ENCODE assay signal across 8 mouse cellular contexts in the genomic region with DNA sequence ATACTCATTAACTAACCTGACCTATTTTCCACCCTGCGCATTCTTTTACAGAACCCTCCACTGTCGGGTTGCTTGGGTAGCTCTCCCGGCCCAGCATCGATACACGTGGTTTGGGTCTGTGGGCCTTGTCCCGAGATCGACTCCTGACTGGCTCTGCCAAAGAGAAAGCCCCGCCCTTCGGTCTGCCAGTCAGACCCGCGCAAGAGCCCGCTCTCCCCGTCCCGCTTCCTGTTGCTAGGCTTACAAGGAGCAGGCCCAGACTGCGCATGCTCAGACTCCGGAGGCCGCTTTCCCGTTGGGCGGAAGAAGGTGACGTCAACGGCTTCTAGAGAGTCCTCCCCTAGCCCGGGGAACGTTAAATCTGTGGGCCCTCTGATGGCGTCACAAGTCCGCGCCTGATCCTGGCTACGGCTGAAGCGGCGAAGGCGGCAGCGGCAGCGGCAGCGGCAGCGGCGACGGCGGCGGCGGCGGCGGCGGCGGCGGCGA. TPM values are rescaled to one million over a fixed set of nuclear protein-coding genes. Genes with fewer than 3 reads are reported as not detected.
DNase-seq lines count a peak whose midpoint lies in the region; ATAC-seq lines count a peak whose summit lies in the region.

A gene (plus strand): TSS at position 386 of the 486 bp plus-strand sequence.

- ATAC-seq in hindbrain, embryonic 14.5 days (ENCODE audit: low FRiP score) = peak; percentile 99

- peaks cover 12% of the 10 kb centered on the region for H3K4me1 ChIP-seq in hindbrain, embryonic 14.5 days (replicated peaks; ENCODE audit: control insufficient read depth, insufficient read depth, low read length)

- WGBS in hindbrain, embryonic 14.5 days = under 1% methylated on average over 45 of the region's 45 CpGs

- H3K9ac ChIP-seq in hindbrain, embryonic 14.5 days = peak within 1 kb of the TSS; percentile 86

- H3K4me2 ChIP-seq in hindbrain, embryonic 14.5 days (replicated peaks) = peak within 1 kb of the TSS; percentile 80

- H3K27me3 ChIP-seq in hindbrain, embryonic 14.5 days (ENCODE audit: control insufficient read depth, insufficient read depth, low read length) = no peaks in the 10 kb centered on the region

- no peaks in the 10 kb centered on the region for H3K9me3 ChIP-seq in hindbrain, embryonic 14.5 days (ENCODE audit: control insufficient read depth, low read length)

- no peaks in the 10 kb centered on the region for H3K36me3 ChIP-seq in hindbrain, embryonic 14.5 days (replicated peaks; ENCODE audit: control insufficient read depth, insufficient read depth)

- peak within 1 kb of the TSS; percentile 84 for H3K27ac ChIP-seq in hindbrain, embryonic 14.5 days

- peak; percentile 100 for DNase-seq in R1 (ENCODE audit: low read depth, low spot score)
- DNase-seq in cerebellum, postnatal 25 days = peak; percentile 100
- DNase-seq in frontal cortex, postnatal 25 days (ENCODE audit: low spot score in 2 of 2) = peak; percentile 99 to 100
- DNase-seq in hindbrain, embryonic 14.5 days (ENCODE audit: low spot score) = peak; percentile 100
- DNase-seq in layer of hippocampus, postnatal 36 days = peak; percentile 100
- peak; percentile 100 for DNase-seq in lung, postnatal 36 days
- DNase-seq in retina, postnatal 1 day = peak; percentile 100
- peak; percentile 98 to 100 for DNase-seq in urinary bladder, adult 18-20 months (ENCODE audit: low spot score in 2 of 2)

- H3K4me3 ChIP-seq in hindbrain, embryonic 14.5 days (replicated peaks; ENCODE audit: low read length) = peak within 1 kb of the TSS; percentile 97

RNA-seq across cellular contexts. Expression of the gene that starts here (rescaled TPM):
- 52.2 and 54.2 TPM in 2 replicates for polyA plus RNA-seq in hindbrain, embryonic 14.5 days (2014; fragmentation: Nextera tagmentation; extraction: Ambion mirVana)
- total RNA-seq in layer of hippocampus, postnatal 36 days (2021) = 10 to 100 TPM; 84.6 to 88.0 TPM

Comparison
In these comparisons a context has a peak if more than half of its experiments do, and no peak if none do; other contexts are left out.
1. Peak in every context shown above with its lines: DNase-seq, ATAC-seq, H3K4me3 ChIP-seq and H3K27ac ChIP-seq.